Mouse (Mus musculus): ENCODE measurements around the gene Fxyd6.

Gene Fxyd6

DNA sequence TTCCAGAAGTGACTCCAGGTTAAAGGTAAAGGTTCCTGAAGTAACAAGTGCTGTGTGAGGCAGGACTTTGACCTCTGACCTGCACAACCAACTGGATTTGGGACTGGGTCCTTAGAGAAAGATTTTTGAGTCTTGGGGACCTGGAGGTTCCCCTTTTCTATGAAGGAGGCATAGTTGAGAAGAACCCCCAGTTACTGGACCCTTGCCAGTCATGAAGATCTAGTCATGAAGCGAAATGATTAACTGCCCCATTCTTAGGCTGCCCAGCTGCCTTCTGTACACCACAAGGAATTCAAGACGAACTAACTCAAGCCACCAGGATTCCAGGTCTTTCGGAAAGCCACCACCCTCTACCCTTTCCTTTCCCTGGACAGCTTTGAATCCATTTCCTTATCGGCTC lies 6.4 kb downstream of the Fxyd6 start:
- no peak for DNase-seq (ENCODE audit: low spot score)

DNA sequence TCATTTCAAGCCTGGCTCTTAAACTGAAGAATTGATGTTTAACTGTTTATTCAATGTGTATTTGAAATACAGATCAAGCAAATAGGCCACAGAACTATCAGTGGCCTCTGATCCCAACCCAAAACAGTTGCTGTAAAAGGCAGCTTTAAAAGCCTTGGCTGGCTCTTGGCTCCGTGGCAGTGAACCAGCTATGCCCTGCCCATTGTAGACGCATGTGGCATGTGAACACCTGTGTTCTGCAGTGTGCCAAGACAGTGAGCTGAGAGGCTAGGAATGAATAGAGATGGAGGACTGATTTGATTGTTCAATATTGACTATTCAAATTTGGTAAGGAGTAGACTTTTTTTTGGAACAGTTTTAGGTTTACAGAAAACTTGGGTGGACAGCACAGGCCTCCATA lies 6.9 kb downstream of the Fxyd6 start:
- DNase-seq (ENCODE audit: low spot score) = no peak

DNA sequence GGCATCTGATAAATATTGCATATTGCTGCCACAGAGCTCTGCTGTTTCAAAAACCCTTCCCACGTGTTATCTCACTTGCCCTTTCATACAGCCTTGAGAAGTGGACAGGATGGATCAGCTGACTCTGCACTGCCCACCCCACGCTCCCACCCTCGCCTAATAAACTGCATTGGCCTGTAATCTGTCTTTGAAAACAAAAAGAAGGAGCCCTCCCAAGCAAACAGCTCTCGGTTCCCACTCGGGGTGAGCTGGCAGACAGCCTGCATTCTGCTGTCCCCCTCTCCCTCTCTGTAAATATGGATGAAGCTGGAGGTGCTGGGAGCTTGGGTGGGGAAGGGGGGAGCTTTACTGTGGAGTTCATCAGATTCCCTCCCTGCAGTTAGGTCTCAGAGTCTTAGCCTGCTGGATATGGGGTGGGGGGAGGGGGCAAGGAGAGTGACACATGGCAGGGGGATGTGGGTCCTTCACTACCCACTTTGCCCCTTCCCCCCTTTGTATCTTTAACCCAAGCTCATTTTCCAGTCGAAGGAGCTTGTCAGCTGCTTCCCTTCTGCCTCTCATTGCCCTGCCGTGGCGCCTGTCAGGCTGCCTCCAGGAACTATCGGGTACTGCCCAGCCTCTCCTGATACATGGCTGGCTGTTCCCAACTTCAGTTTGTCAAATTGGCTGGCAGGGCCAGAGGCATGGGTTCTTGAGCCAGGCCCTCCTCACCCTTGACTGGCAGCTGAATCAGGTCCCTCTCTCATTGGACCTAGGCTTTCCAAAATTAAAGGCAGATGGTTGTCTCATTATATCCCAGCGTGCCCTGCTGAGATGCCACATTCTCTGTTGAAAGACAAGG lies 10.6 kb downstream of the Fxyd6 start:
- DNase-seq (ENCODE audit: low spot score) = peak; percentile 36

DNA sequence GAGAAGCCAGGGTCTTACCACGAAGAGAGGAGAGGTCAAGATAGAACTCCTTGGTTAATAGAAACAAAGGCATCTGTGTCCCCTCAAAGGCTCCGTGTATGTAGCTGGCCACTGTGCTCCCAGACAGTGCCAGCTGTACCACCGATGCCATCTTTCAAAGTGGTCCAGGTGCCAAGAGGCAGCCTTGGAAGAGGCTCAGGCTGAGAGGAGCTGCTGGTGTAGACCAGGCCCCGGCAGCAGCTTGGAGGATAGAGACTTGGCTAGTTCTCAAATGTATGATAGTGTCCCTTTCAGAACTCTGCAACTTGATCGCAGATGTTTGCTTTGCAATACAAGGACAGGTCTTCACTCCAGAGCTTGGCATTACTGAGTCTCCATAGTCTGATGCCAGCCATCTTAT lies 12.4 kb downstream of the Fxyd6 start:
- no peak for DNase-seq (ENCODE audit: low spot score)

DNA sequence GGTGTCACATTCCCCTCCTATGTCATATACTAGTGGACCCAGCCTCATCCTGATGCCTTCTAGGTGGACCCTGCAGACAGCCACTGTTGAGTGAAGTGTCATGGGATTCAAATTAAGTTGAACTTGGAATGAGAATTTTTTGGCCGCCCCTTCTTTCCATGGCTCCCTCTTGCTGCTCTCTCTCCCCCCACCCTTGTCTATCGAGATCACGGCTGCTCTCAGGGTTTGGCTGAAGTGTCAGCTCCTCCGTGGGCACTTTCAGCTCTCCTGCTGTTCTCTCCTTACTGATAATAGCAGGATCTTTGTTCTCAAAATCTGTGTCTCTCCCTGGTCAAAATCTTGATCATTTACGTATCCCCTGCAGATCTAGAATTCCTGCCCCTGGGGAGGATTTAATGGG lies 12.8 kb downstream of the Fxyd6 start:
- no peak for DNase-seq (ENCODE audit: low spot score)

DNA sequence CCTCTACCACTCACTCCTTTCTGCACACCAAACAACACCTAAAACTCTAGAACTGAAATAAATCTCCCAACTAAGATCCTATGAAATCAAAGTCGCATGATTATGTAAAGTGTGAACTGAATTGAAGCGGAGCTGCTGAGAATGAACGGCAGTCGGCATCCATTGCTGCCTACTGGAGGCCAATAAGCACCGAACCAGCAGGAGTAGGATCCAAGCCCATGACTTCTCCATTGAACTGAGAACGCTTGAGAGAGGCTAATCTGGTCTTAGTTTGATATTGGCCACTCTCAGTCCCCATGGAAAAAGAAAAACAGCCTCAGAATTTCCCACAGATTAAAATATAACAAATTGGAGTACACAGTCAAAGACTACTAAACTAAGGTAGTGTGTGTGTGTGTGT lies 13.9 kb downstream of the Fxyd6 start:
- no peak for DNase-seq (ENCODE audit: low spot score)

DNA sequence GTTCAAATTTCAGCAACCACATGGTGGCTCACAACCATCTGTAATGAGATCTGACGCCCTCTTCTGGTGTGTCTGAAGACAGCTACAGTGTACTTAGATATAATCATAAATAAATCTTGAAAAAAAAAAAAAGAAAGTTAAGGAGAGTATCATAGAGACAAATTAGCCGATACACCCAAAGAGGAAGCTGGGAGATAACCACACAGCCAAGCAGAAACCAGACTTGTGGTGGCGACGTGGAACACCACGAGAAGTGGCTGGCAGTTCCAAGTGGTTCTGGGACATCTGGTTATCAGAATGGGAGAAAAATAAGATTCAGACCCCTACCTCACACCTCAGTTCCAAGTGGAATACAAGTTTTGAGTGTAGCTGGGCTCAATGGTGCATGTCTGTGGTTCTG lies 16.7 kb downstream of the Fxyd6 start:
- DNase-seq (ENCODE audit: low spot score) = no peak

DNA sequence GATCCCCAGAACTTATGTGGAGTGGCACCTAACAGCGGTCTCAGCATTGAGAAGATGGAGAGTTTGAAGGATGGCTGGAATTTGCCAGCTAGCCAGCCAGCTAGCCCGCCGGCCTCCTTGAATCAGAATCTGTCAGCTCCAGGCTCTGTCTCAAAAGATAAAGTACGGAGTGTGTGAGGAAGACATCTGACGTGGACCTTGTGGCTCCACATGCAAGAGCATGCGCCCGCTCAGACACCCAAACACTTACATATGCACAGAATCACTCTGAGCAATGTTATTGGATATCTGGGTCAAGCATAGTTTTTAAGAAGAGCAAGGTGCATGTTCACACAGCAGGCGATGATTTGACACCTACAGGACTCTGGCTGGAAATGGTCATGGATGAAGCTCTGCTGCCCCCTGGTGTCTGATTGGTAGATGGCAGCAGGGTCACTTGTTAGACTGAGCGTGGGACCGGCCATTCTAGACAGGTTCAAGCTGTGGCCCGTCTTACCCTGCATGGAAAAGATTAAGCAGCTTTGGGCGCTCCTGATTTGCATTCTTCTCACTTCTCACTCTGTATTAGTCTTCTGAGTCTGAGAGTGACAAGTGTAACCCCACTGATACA lies 18.5 kb downstream of the Fxyd6 start:
- DNase-seq (ENCODE audit: low spot score) = peak; percentile 68

DNA sequence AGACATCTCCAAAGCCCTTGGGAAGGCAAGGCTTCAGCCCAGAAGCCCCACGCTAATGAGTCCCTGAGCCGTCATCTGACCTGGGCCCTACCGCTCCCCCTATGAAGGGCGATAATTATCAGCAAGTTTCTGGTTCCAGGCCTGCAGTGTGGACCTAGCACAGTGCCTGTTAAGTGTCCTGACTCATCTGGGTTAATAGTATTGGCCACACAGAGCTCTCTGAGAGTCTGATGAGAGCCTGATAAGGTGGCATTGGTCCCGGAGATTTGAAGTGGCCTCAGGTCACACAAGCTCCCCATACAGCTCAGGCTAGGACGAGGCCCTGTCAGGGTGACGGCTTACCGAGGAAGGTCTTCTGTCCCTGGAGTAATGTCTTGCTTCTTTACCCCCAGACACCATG lies 19.6 kb downstream of the Fxyd6 start:
- DNase-seq (ENCODE audit: low spot score) = no peak

DNA sequence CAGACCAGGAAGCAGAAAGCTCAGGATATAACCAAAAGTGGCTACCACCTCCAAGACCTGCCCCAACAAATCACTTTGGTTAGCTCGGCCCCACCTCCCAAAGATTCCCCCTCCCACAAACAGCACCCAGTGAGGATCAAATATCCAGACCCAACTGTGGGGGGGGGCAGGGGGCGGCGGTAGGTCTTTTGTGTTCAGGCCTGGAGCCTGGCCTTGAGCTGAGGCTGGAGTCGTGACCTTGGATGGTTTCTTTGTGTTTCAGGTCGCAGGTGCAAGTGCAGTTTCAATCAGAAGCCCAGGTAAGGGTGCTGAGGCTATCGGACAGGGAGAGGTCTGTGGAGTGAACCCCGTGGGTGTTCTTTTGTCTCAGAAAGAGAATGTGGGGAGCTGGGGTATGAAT lies 21.3 kb downstream of the Fxyd6 start:
- no peak for DNase-seq (ENCODE audit: low spot score)

DNA sequence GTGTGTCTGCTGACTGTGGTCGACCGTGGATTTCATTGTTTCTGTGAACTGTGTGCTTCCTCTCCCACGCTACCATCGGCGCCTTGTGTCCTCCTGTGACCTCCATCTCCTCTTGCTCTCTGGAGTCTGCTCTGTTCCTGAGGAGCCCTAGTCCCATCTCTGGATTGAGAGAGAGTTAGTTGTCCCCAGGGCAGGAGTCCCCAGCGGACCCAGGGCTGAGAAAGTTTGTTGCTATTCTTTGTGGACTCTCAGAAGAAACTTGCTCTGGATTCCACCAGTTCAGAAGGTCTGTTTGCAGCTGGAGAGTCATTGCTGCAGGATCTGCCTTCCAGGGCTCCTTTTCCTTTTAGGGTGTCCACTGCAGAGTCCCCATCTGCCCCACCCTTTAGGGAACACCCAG lies 25.2 kb downstream of the Fxyd6 start:
- DNase-seq (ENCODE audit: low spot score) = no peak

DNA sequence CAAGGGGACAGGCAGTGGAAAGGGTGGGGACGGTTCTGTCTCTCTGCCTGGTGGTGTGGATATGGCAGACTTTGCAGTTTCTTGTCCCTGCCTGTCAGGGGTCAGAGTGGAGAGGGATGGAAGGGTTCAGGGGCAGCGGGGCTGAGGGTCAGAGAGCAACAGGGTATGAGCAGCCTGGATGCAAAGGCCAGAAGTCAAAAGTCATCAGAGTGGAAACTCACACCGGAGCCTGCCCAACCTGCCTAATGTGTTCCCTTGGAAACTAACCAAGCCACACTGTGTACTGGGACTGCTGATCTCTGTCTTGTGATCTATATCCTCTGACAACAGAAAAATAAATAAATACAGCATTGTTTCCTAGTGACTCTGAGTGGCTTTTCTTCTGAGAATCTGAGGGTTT lies 25.8 kb downstream of the Fxyd6 start:
- no peak for DNase-seq (ENCODE audit: low spot score)

DNA sequence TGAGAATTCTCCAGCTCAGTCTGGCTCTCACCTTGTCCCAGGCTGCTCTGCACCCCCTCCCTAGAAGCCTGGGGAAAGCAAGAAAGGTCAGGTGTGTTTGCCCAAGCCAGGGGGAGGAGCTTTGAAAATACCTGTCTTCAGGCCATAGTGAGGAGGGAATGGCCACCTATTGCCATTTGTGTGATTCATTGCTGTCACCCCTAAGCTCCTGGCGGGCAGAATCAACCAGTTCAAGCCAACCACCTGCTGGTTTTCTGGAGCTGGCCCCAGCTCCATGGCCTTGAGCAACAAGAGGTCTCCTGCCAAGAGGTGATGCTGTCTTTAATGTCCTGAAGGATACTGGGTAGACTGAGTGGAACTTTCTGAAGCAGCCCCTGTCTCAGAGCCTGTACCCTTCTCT lies 28.4 kb downstream of the Fxyd6 start:
- no peak for DNase-seq (ENCODE audit: low spot score)

DNA sequence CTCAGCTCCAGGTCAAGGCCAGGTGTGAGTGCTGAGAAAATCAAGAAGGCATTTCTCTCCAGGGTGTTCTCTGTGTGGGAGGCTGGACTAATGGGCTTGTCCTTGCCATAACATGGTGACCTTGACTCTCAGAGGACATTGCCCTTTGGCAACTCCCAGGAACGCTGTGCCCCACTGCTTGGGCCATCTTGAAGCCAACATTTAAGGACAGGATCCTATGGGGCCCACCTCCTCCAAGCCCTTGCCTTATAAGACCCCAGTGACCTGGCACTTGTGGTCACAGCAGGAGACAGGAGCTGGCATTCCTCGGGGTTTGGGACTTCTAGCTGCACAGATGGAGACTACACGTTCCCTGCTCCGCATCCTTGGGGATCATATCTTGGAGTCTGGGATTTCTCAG lies 29.4 kb downstream of the Fxyd6 start, which contains the start of gene Fxyd2:
Gene Fxyd2 (plus strand): TSS at position 236 of the 400 bp plus-strand sequence.
- no peak for DNase-seq (ENCODE audit: low spot score)

DNA sequence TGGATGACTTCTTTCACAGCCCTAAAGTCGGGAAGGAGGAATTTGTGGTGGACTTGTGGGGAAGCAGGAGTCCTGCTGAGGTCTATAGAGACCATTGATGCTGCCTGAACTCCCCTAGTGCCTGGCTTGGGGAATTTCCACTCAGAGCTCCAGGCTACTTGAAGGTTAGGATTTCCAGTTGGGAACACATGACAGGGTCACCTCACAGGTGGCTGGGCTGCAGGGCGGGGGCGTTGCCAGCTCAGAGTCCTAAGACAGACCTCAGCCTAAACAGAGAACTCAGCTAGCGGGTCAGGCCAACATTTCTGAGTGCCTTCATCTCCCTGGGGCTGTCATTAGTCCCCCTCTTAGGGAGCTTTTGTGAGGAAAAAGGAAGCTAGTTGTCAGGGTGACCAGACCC lies 31.9 kb downstream of the Fxyd6 start:
- DNase-seq (ENCODE audit: low spot score) = no peak

DNA sequence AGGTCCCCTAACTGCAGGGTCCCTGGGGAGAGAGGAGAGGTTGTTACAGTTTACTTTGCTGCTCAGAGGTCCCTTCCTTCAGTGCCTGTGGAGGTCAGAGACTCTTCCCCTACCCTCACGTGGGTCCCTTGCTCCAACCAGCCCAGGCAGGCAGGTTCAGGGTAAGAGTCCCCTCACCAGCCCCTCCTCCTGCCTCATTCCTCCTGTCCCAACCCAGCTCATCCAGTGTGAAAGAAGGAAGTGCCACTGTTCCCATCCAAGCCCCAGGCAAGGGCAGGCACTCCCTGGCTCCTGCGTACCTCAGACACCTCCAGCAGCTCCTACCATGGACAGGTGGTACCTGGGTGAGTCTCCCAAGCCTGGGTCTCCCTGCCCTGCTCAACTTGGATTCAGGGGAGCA lies 33.0 kb downstream of the Fxyd6 start:
- DNase-seq (ENCODE audit: low spot score) = no peak

DNA sequence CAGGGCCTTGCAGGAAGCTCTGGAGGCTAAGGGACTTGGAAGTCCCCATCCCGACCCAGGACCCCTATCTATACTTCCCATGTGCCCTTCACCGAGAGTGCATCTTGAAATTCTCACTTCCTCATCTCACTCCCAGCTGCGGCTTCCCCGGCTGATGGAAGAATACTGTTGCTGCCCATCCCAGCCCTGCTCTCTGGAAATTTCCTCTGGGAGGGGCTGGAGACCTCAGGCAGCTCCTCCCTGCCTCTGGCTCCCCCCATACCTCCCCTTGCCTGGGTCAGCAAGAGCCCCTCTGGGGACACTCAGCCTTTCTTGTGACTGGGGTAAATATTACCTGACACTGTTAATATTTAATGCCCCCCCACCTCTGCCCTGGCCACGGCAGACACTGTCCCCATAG lies 35.7 kb downstream of the Fxyd6 start:
- no peak for DNase-seq (ENCODE audit: low spot score)

DNA sequence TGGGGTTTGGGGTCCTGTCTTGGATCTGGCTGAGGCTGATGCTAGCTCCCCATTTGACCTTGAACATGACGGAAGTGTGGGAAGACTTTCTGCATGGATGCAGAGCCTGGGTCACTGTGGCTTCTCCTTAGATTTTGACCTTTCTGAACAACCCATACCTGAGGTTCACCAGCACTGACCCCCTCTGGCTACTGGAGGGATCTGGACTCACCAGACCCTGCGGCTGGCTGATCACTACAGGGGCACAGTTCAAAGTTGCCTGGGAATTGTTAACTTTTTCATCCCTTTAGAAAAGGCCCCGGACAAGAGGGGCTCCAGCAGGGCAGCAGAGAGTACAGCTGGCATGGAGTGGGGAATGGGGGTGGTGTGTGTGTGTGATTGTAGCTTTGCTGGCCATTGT lies 36.8 kb downstream of the Fxyd6 start:
- no peak for DNase-seq (ENCODE audit: low spot score)

DNA sequence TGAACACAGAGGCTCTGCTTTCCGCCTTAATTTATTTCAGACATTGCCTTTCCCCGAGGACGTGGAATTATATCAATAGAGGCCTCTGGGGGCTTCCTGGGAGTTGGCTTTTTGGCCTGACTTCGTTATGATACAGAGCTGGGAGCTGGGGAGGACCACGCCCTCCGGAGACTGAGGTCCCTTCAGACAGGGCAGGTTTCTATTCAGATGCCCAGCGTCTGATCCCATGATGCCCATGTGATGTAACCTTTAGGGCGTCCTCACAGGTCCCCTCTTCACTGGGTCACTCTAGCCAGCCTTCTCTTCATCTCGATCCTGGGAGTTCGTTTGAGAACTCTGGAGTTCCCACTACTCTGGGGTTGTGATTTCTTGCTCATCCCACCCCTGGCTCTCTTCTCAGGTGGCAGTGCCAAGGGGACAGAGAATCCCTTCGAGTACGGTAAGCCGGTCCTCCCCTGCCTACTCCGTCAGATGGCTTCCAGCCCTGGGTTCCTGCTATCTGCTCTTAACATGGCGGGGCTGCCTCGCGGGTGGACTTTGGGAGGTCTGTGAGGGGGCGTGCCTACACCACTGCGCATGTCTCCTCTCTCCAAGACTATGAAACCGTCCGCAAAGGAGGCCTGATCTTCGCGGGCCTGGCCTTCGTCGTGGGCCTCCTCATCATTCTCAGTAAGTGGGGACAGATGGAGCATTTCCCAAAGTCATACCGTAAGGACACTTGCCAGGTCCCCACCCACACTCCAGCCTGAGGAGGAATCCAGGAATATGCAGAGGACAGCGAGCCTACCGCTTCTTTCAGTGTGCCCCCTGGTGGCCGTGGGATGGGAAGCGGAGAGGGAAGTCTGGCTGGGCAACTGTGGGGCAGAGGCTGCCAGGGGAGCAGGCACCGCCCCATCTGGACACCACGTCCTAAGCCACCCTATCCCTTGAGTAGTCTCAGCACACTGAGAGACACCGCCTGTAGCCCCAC lies 38.0 kb downstream of the Fxyd6 start:
- peak; percentile 73 for DNase-seq (ENCODE audit: low spot score)

DNA sequence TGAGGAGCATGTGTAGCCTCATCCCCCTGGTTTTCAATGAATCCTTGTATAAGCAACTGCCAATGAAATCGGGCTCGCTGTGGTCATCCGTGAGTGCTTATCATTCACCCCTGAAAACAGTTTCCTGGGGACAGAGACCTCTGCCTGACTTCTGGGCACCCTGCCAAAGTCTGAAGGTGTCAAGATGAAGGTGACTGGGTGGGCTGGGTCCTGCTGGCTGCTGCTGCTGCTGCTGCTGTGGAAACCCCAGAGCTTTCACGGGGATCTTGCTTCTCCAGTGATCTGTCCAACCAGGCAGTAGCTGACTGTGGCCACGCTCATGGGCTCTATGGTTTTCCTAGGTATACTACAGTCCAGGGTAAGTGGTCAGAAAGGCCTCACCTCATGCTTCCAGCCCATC lies 40.2 kb downstream of the Fxyd6 start:
- DNase-seq (ENCODE audit: low spot score) = no peak

DNA sequence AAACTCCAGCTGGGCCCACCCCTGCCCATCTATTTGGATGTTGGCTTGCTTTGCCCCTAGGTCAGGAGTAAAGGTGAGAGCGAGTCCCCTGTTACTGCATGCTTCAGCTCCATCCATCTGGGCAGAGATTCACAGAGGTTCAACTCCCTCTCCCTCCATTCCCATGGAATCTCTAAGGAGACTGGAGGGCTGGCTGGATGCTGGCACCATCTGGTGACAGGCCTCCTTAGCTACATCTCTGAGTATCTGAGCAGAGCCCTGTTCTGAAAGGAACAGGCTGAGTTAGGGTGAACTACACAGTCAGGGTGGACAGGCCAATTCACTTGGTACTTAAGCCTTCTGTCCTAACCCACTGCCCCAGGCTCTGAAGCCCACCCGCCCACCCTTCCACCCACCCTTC lies 40.6 kb downstream of the Fxyd6 start:
- no peak for DNase-seq (ENCODE audit: low spot score)

DNA sequence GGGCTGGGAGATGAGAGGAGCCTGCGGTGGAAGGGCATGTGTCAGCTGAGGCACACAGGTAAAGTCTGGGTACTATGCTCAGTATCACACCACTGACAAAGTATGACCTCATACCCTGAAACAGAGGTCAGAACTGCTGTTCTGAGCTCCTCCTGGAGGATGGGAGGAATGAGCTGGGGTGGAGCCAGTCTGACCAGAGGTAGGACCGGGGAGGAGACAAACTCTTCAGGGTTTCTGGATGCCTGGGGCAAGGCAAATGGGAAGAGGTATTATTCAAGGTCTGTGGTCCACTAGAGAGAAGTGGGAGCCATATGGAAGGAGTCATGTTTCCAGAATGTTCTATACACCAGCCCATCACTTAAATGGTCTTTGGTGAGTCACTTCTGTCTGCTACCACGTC lies 41.1 kb downstream of the Fxyd6 start:
- DNase-seq (ENCODE audit: low spot score) = no peak

DNA sequence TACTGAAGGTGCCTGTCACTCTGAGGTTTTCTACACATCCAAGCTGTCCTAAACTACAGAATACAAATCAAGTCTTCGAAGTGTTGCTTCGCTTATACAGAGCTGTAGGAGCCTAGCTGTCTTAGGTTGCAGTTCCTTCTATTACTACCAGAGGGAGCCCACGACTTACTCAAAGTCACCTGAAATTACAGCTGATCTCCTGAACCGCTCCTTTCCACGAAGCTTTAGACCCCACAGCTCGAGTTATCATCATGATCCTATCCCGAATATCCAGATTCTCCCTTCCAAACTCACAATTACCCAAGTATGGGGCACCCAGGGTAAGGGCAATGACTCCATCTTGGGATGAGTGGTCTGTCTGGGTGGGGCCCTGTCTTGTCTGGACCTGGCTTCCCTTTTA lies 41.8 kb downstream of the Fxyd6 start:
- no peak for DNase-seq (ENCODE audit: low spot score)
